Mouse (Mus musculus): Measurements from ENCODE around the gene Gm11492.

- TF ChIP-seq CTCF (IDR thresholded peaks at IDR 0.05; ENCODE audit: insufficient read depth, low read length) (no peak), POLR2A (IDR thresholded peaks at IDR 0.05; ENCODE audit: borderline replicate concordance, extremely low read depth, low read depth, low read length) (no peak)
Measured at GRCm38 (mm10) chr11:87555106-87555703, 11.2 kb upstream of the Gm11492 start.
